Mouse (Mus musculus) urinary bladder, postnatal 36 days (tissue): ENCODE measurements at regions not wholly inside any gene's neighbourhood (a gene's known extent, or its start where the extent isn't known, plus 50 kb on each side); places are given as distances from the start of the nearest gene placed in this dataset.

Experiments used
- DNase-seq, 2 experiments: peaks; one replicate each; pipeline ENCODE4 v3.0.0; 2022; ENCODE audit warnings: low spot score in 2 of 2, mixed read lengths in 1 of 2

GRCm38 (mm10) chr5:133712652-133713051, 386.9 kb upstream of the Castor2 start:
- DNase-seq, result no peak

- DNase-seq, result no peak
Measured at GRCm38 (mm10) chr5:133708881-133709280, 390.6 kb upstream of the Castor2 start.

- no peak for DNase-seq
Measured at GRCm38 (mm10) chr5:133686206-133686605, 413.3 kb upstream of the Castor2 start.

GRCm38 (mm10) chr5:133683021-133683420, 416.5 kb upstream of the Castor2 start:
- DNase-seq, result no peak

GRCm38 (mm10) chr5:133676791-133677450, 422.6 kb upstream of the Castor2 start:
- no peak for DNase-seq

GRCm38 (mm10) chr5:133675636-133676035, 423.9 kb upstream of the Castor2 start:
- no peak for DNase-seq

GRCm38 (mm10) chr5:133666473-133666872, 433.0 kb upstream of the Castor2 start:
- DNase-seq, result peak; percentile 13 to 14

- DNase-seq, result no peak
Measured at GRCm38 (mm10) chr5:133662474-133663256, 436.8 kb upstream of the Castor2 start.

GRCm38 (mm10) chr5:133660351-133660750, 439.2 kb upstream of the Castor2 start:
- DNase-seq, result no peak

GRCm38 (mm10) chr5:133656837-133657236, 442.7 kb upstream of the Castor2 start:
- DNase-seq, result no peak

GRCm38 (mm10) chr5:133653431-133653830, 446.1 kb upstream of the Castor2 start:
- no peak for DNase-seq

GRCm38 (mm10) chr5:133650246-133650645, 449.3 kb upstream of the Castor2 start:
- DNase-seq, result no peak

GRCm38 (mm10) chr5:133645696-133646195, 453.8 kb upstream of the Castor2 start:
- DNase-seq, result no peak

- no peak for DNase-seq
Measured at GRCm38 (mm10) chr5:133643326-133643725, 456.2 kb upstream of the Castor2 start.

- DNase-seq, result no peak
Measured at GRCm38 (mm10) chr5:133634481-133634880, 465.0 kb upstream of the Castor2 start.

- DNase-seq, result no peak
Measured at GRCm38 (mm10) chr5:133631812-133632211, 467.7 kb upstream of the Castor2 start.

- DNase-seq, result no peak
Measured at GRCm38 (mm10) chr5:133619347-133619746, 480.2 kb upstream of the Castor2 start.

GRCm38 (mm10) chr5:133601241-133601739, 498.2 kb upstream of the Castor2 start:
- no peak for DNase-seq

- DNase-seq, result no peak
Measured at GRCm38 (mm10) chr5:133600630-133601029, 498.9 kb upstream of the Castor2 start.

GRCm38 (mm10) chr5:133598105-133598504, 501.4 kb upstream of the Castor2 start:
- no peak for DNase-seq

- DNase-seq, result no peak
Measured at GRCm38 (mm10) chr5:133586492-133586891, 513.0 kb upstream of the Castor2 start.

- DNase-seq, result peak in 1 of 2 experiments; percentile 14
Measured at GRCm38 (mm10) chr5:133585181-133585580, 514.3 kb upstream of the Castor2 start.

- DNase-seq, result no peak
Measured at GRCm38 (mm10) chr5:133576595-133576994, 522.9 kb upstream of the Castor2 start.
